Mouse (Mus musculus) splenic B cell, adult 2 months (primary cell): Measurements from ENCODE around the gene Il23a.
"Not testable (repeated sequence)": the region's sequence is repeated elsewhere in the genome, so short reads cannot be mapped to it uniquely, and the experiment has no call there.

Experiments used
- DNase-seq: peaks from one replicate; pipeline ENCODE4 v3.0.0-alpha.2; 2011; ENCODE audit warnings: low read depth, low spot score
- H3K27me3 ChIP-seq: 2 replicates; pipeline ENCODE4 v1.6.1; 2012; ENCODE audit warnings: mild to moderate bottlenecking, low read length, moderate library complexity, mixed read lengths; ENCODE audit not compliant: control insufficient read depth, poor library complexity, insufficient read depth, severe bottlenecking
- H3K36me3 ChIP-seq: 2 replicates; pipeline ENCODE4 v1.6.1; 2012; ENCODE audit warnings: mild to moderate bottlenecking, low read length, moderate library complexity, mixed read lengths; ENCODE audit not compliant: control insufficient read depth, poor library complexity, insufficient read depth, severe bottlenecking

The Il23a gene

DNA sequence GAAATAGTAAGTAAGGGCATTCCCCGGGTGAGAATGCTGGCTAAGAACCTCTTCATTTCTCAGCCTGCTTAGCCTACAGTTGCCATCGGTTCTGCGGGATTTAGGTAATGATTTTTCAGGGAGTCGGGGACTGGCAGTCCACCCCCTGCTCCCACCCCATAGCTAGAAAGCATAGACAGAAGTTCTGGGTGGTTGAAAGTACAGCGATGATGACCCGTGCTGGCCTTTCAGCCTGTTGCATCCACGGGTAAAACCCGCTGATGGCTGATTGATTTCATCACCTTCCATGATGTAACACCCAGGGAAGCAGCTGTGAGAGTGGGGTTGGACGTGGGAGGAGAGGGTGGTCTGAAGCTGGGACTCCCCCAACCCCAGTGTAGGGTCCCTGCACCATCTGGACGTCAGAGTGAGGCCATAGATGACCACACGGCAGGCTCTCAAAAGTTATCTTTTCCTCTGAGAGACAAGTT is at the start of gene Il23a:
Gene Il23a (minus strand): TSS at position 51 of the 470 bp plus-strand sequence.
- no peak for DNase-seq
- Histone ChIP-seq H3K36me3 (no peaks in the 10 kb centered on the region), H3K27me3 (no peaks in the 10 kb centered on the region)

- H3K27me3 ChIP-seq = no peaks in the 10 kb centered on the region
- H3K36me3 ChIP-seq = peaks cover 10% of the 10 kb centered on the region
- no peak for DNase-seq
Observed at GRCm38 (mm10) chr10:128347541-128347940, 49.0 kb upstream of the Il23a start.

- H3K36me3 ChIP-seq = no peaks in the 10 kb centered on the region
- DNase-seq = peak; percentile 73
- H3K27me3 ChIP-seq = no peaks in the 10 kb centered on the region
Observed at GRCm38 (mm10) chr10:128344568-128345275, 46.2 kb upstream of the Il23a start.

DNA sequence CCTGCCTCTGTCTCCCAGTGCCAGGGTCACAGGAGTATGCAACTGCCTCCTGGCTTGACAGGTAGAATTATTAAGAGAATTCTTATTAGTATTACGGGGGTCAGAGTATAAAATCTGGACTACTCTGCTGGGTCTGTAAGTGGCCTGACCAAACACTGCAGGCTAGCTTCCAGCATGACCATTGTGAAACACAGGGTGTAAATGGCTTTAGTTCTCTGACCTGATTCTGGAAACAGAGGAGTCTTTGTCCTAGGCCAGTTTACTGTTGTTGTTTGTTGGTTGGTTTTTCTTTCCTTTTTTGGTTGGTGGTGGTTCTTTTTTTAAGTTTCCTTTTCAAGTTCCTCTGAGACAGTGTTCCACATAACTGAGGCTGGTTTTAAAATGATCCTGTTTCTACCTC is 44.9 kb upstream of the Il23a start:
- no peaks in the 10 kb centered on the region for H3K27me3 ChIP-seq
- H3K36me3 ChIP-seq = no peaks in the 10 kb centered on the region
- DNase-seq = no peak

DNA sequence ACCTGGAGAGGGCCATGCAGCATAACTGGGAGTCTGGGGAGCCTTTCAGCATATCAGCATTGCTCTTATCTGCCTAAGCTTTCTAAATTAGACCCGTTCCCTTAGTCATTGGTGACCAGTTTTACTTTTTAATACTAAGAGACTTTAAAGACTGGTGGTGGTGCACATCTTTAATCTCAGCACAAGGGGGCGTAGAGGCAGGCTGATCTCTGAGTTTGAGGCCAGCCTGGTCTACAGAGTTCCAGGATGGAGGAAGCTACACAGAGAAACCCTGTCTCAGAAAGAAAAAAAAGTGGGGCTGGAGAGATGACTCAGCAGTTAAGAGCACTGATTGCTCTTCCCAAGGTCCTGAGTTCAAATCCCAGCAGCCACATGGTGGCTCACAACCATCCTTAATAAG is 41.7 kb upstream of the Il23a start:
- DNase-seq = peak; percentile 38
- no peaks in the 10 kb centered on the region for H3K36me3 ChIP-seq
- no peaks in the 10 kb centered on the region for H3K27me3 ChIP-seq

- no peak for DNase-seq
- Histone ChIP-seq H3K27me3 (no peaks in the 10 kb centered on the region), H3K36me3 (no peaks in the 10 kb centered on the region)
Observed at GRCm38 (mm10) chr10:128338948-128339347, 40.4 kb upstream of the Il23a start.

GRCm38 (mm10) chr10:128338415-128338814 is 39.9 kb upstream of the Il23a start:
- peak; percentile 73 for DNase-seq
- H3K36me3 ChIP-seq = no peaks in the 10 kb centered on the region

DNA sequence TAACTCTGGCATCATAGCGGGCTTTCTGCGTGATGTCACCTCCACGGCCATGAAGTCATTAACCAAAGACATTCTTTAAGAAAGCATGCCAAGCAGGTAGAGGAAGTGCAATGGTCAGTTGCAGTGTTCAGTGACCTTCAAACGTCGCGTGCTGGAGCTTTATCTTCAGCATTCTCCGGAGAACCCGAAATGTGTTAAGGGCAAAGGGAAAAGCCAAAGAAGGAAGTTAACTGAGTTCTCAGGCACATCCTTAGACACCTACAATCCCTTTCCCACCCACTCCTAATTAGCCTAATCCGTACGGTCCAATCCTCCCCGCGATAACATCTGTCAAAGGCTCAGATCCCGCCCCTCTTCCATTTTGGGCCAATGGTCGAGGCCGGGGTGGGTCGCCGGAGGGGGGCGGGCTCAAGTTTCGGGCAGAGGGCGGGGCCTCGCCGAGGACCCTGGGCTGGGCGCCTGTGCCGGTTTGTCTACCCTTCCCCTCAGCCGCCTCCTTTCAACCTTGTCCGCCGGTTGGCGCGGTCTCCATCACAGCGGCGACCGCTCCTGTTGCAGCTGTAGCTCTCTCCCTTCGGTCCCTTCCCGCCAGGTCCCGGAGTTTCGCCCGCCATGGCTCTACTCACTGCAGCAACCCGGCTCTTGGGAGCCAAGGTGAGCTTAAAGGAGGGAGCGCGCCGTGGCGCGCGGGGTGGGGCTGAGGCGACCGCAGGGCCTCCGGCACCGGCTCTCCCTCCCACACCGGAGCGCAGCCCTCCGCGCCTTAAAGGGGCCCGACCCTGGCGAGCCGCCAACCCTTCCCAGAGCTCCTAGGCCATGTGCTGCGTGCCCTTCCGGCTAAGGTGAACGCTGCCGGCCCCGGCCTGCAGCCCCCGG is 39.0 kb upstream of the Il23a start, which contains the start of gene Cs:
Gene Cs (plus strand): TSS at position 429 of the 876 bp plus-strand sequence.
- DNase-seq = peak; percentile 98
- Histone ChIP-seq H3K36me3 (no peaks in the 10 kb centered on the region), H3K27me3 (no peaks in the 10 kb centered on the region)

More at GRCm38 (mm10) chr10:128338415-128338814, 39.9 kb upstream of the Il23a start:
- no peaks in the 10 kb centered on the region for H3K27me3 ChIP-seq

GRCm38 (mm10) chr10:128336597-128336996 is 38.0 kb upstream of the Il23a start:
- Histone ChIP-seq H3K36me3 (no peaks in the 10 kb centered on the region), H3K27me3 (no peaks in the 10 kb centered on the region)
- no peak for DNase-seq

DNA sequence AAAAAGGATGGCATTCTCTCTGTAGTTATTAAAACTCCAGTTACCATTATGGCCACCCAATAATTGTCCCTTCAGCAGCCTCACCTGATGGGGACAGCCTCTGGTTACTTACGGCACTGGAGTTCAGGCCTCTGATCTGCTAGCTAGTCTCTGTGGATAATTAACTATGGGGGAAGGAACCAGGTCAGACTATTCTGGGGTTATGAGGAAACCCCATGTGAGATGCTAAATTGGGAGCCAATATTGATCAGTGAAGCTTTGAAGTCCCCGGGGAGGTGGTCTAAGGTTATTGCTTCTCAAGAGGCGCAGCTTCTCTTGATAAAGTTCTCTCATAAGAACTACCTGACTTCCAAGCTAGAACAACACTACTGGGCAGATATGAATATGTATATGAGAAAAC is 37.6 kb upstream of the Il23a start:
- no peaks in the 10 kb centered on the region for H3K27me3 ChIP-seq
- no peaks in the 10 kb centered on the region for H3K36me3 ChIP-seq
- no peak for DNase-seq

DNA sequence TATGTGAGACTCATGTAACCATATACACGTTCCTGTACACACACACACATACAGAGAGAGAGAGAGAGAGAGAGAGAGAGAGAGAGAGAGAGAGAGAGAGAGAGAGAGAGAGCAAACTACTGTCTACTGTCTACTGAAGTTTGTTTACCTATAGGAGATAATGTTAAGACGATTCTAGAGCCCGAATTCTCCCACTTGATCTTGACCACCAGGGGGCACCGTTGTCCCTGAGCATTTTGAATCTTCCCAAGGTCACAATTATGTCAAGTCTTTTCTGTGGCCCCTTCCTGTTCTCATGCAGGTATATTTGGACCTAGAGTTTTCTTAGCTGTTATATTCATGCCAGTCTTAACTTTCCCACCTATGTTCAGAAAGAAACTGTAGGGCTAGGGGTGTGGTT is 37.0 kb upstream of the Il23a start:
- Histone ChIP-seq H3K36me3 (no peaks in the 10 kb centered on the region), H3K27me3 (no peaks in the 10 kb centered on the region)
- DNase-seq = peak; percentile 91

DNA sequence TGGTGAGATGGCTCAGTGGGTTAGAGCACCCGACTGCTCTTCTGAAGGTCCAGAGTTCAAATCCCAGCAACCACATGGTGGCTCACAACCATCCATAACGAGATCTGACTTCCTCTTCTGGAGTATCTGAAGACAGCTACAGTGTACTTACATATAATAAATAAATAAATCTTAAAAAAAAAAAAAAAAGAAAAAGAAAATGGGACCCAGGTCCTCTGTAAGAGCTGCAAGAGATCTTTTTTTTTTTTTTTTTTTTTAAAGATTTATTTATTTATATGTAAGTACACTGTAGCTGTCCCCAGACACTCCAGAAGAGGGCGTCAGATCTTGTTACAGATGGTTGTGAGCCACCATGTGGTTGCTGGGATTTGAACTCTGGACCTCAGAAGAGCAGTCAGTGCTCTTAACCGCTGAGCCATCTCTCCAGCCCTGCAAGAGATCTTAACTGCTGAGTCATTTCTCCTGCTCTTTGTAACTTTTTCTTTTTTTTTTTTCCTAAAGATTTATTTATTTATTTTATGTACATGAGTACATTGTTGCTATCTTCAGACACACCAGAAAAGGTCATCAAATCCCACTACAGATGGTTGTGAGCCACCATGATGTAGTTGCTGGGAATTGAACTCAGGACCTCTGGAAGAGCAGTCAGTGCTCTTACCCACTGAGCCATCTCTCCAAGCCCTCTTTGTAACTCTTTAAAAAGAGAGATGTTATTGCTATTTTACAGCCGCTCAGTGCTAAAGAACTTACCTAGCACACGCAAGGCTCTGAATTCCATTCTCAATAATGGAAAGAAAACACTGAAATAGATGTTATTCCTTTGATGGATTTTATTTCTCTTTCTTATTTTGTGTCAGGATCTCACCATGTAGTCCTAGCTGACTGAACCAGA is 34.1 kb upstream of the Il23a start:
- not testable (repeated sequence) for DNase-seq, H3K36me3 ChIP-seq, H3K27me3 ChIP-seq

DNA sequence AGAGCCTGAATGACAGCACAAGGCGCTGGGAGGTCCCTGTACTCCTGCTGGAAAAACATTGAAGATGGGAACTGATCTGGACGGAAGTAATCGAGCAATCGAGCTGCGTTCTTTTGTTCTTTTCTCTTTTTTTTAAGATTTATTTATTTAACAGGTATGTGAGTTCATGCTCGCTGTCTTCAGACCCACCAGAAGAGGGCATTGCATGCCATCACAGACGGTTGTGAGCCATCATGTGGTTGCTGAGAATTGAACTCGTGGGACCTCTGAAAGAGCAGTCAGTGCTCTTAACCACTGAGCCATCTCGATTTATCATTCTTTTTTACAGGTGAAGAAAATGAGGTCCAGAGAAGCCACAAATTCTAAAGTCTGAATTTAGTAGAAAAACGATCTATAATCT is 29.1 kb upstream of the Il23a start:
- DNase-seq = peak; percentile 41
- Histone ChIP-seq H3K27me3 (no peaks in the 10 kb centered on the region), H3K36me3 (no peaks in the 10 kb centered on the region)

DNA sequence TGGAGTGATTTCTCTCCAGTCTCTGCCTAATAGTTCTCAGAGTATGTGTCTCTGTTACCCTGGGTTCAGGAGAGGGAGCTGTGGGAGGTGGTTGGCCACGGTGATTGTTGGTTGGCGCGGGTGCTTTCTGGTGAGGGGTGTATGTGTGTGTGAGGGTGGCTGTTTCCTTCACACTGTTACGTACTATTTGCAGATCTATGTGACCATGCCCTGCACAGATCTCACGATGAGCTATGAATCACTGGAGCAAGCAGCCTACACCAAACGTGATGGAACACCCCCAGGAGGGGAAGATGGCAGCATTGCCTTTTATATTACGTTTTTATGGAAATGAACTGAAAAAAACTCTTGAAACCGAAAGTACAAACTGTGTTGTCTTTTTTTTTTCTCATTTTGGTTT is 28.3 kb upstream of the Il23a start:
- no peaks in the 10 kb centered on the region for H3K36me3 ChIP-seq
- DNase-seq = no peak
- H3K27me3 ChIP-seq = no peaks in the 10 kb centered on the region
